Mouse (Mus musculus) megakaryocyte progenitor cell, adult 5-6 weeks (primary cell): ENCODE measurements around the gene Hist1h2bc. TPM values are rescaled to one million over a fixed set of nuclear protein-coding genes. Genes with fewer than 3 reads are reported as not detected.
A peak's percentile ranks its signal among the peaks of the same experiment; 100 is the strongest.

Source experiments
- ATAC-seq: replicated peaks from 2 replicates; pipeline ENCODE4 v1.8.0; 2016; ENCODE audit warnings: mild to moderate bottlenecking, moderate TSS enrichment, inconsistent platforms; ENCODE audit not compliant: poor library complexity
- total RNA-seq, 2 experiments: library from RNA; stranded (forward) in 1 of 2; stranded (reverse) in 1 of 2; fragments of 157-497, 149-512 nt in 1 of 2; fragments of 200-1000 nt in 1 of 2; gene quantifications; 2 replicates each; pipeline versions ENCODE4 v1.2.3 to v1.2.4; 2015 to 2017

Hist1h2bc gene
- total RNA-seq, 2 experiments from 2014 or later = 36.2 to 235 TPM

- no peak for ATAC-seq
Measured at GRCm38 (mm10) chr13:23730479-23730878, 46.5 kb downstream of the Hist1h2bc start.

GRCm38 (mm10) chr13:23732156-23732804, 48.3 kb downstream of the Hist1h2bc start:
- ATAC-seq = peak; percentile 86

- ATAC-seq = no peak
Measured at GRCm38 (mm10) chr13:23737091-23737490, 53.1 kb downstream of the Hist1h2bc start.

- no peak for ATAC-seq
Measured at GRCm38 (mm10) chr13:23738041-23738440, 54.0 kb downstream of the Hist1h2bc start.

DNA sequence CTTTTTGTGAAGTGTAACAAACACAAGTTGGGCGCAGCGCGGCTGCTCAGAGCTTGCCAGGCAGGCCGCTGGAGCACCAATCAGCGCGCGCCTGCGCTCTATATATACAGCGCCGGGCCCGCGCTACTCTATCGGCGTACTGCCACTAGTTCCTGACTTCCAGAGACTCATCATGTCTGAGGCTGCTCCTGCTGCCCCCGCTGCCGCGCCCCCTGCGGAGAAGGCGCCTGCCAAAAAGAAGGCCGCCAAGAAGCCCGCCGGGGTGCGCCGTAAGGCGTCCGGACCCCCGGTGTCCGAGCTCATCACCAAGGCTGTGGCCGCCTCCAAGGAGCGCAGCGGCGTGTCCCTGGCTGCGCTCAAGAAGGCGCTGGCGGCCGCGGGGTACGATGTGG, 54.7 kb downstream of the Hist1h2bc start, which contains the start of gene Hist1h1c:
TSS of gene Hist1h1c (plus strand) at position 132 of the 392 bp plus-strand sequence.
- ATAC-seq = peak; percentile 63

DNA sequence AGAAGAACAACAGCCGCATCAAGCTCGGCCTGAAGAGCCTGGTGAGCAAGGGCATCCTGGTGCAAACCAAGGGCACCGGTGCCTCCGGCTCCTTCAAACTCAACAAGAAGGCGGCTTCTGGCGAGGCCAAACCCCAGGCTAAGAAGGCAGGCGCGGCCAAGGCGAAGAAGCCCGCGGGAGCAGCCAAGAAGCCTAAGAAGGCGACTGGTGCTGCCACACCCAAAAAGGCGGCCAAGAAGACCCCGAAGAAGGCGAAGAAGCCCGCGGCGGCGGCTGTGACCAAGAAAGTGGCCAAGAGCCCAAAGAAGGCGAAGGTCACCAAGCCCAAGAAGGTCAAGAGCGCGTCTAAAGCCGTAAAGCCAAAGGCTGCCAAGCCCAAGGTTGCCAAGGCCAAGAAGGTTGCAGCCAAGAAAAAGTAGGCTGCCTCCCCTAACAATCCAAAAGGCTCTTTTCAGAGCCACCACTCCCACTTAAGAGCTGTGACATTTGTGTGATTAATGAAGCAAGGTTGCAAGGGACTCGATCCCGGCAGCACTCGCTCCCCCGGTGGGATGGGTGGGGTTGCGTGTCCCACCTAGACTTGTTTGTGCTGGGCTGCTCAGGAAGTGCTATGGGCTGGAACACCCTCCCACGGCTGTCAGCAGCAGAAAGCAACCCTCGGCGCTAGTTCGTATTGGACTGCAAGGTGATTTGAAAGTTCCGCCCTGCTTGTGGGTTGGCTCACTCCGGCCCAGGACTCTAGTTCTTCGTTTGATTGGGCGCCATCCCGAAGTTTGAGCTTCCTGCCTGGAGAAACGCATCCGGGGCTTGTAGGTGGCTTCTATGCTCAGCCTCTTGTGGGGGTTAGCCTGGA, 55.3 kb downstream of the Hist1h2bc start:
- ATAC-seq = peak; percentile 62

GRCm38 (mm10) chr13:23739922-23740252, 55.9 kb downstream of the Hist1h2bc start:
- no peak for ATAC-seq

DNA sequence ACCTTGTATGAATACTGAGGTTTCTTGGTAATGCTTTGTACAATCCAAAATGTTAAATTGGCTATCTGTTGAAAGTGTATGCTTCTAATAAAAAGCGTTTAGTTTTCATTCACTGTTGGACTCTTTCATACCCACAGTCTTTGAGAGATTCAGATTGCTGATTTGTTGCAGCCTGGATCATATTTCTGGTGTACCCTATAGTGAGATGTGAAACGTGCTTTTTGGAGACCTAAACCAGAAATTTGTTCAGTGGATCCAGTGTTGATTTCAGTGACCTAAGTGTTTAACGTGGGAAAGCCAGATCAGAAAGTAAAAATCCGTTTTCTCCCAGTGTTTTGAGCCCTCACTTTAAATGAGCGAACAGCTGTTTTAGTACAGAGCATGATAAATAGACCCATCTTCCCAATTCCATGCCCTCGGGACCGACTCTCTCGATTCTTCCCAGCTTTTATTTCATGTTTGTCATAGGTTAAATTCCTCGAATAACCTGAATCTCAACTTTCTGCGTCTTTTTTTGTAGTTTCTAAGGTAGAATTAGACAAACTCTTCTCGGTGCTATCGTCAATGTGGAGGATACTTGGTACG, 56.3 kb downstream of the Hist1h2bc start:
- ATAC-seq = no peak

DNA sequence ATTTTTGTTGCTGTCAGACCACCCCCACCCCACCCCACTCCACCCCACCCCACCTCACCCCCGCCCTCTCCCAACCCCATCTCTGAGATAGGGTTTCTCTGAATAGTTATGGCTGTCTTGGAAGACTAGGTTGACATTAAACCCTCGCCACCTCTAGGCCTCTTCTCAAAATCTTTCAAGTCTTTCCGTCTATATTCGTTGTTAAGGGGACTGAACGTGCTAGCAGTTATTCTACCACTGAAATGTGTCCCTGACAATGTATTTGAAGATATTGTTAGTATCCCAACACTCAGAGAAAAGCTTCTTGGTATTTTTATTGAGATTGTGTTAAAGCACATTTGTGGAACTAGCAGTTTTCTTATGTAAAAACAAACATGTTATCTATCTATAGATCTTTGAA, 56.9 kb downstream of the Hist1h2bc start:
- ATAC-seq = no peak

- ATAC-seq = no peak
Measured at GRCm38 (mm10) chr13:23742007-23742406, 58.0 kb downstream of the Hist1h2bc start.

Other genes starting within 250 kb of the Hist1h2bc start
Only the 30 nearest of the 37 such genes appear.
- 36.0 and 48.7 TPM in 2 replicates for gene Hist1h2af, start 150.3 kb upstream of the Hist1h2bc start, total RNA-seq (2015)
- 1,885 and 2,197 TPM in 2 replicates for gene Hist1h2af, start 150.3 kb upstream of the Hist1h2bc start, total RNA-seq (2017)
- 212 and 246 TPM in 2 replicates for gene Hist1h3g, start 148.8 kb upstream of the Hist1h2bc start, total RNA-seq (2015)
- gene Hist1h3g, start 148.8 kb upstream of the Hist1h2bc start, total RNA-seq (2017) = 210 and 363 TPM in 2 replicates
- 32.4 and 33.2 TPM in 2 replicates for gene Hist1h2bh, start 140.8 kb upstream of the Hist1h2bc start, total RNA-seq (2015)
- gene Hist1h2bh, start 140.8 kb upstream of the Hist1h2bc start, total RNA-seq (2017) = 120 and 144 TPM in 2 replicates
- gene Hist1h3f, start 140.1 kb upstream of the Hist1h2bc start, total RNA-seq (2015) = 40.7 and 44.7 TPM in 2 replicates
- gene Hist1h3f, start 140.1 kb upstream of the Hist1h2bc start, total RNA-seq (2017) = 86.8 and 176 TPM in 2 replicates
- gene Hist1h4f, start 132.6 kb upstream of the Hist1h2bc start, total RNA-seq (2015) = 61.3 and 71.9 TPM in 2 replicates
- gene Hist1h4f, start 132.6 kb upstream of the Hist1h2bc start, total RNA-seq (2017) = 1,789 and 2,180 TPM in 2 replicates
- 8.5 and 9.3 TPM in 2 replicates for gene Hist1h1d, start 130.9 kb upstream of the Hist1h2bc start, total RNA-seq (2015)
- 112 TPM in 2 replicates for gene Hist1h1d, start 130.9 kb upstream of the Hist1h2bc start, total RNA-seq (2017)
- gene Hist1h3e, start 121.8 kb upstream of the Hist1h2bc start, total RNA-seq (2015) = 98.5 and 110 TPM in 2 replicates
- 286 and 398 TPM in 2 replicates for gene Hist1h3e, start 121.8 kb upstream of the Hist1h2bc start, total RNA-seq (2017)
- 5.3 and 9.4 TPM in 2 replicates for gene Hist1h2ae, start 113.0 kb upstream of the Hist1h2bc start, total RNA-seq (2015)
- 249 and 287 TPM in 2 replicates for gene Hist1h2ae, start 113.0 kb upstream of the Hist1h2bc start, total RNA-seq (2017)
- gene Hist1h2bg, start 112.8 kb upstream of the Hist1h2bc start, total RNA-seq (2015) = 285 and 322 TPM in 2 replicates
- gene Hist1h2bg, start 112.8 kb upstream of the Hist1h2bc start, total RNA-seq (2017) = 1,174 and 1,244 TPM in 2 replicates
- 321 and 327 TPM in 2 replicates for gene Hist1h2bf, start 110.0 kb upstream of the Hist1h2bc start, total RNA-seq (2015)
- gene Hist1h2bf, start 110.0 kb upstream of the Hist1h2bc start, total RNA-seq (2017) = 466 and 575 TPM in 2 replicates
- gene Hist1h2ad, start 109.8 kb upstream of the Hist1h2bc start, total RNA-seq (2015) = 1.9 and 3.4 TPM in 2 replicates
- 229 and 1,060 TPM in 2 replicates for gene Hist1h2ad, start 109.8 kb upstream of the Hist1h2bc start, total RNA-seq (2017)
- 105 and 131 TPM in 2 replicates for gene Hist1h3d, start 108.4 kb upstream of the Hist1h2bc start, total RNA-seq (2015)
- 118 and 137 TPM in 2 replicates for gene Hist1h3d, start 108.4 kb upstream of the Hist1h2bc start, total RNA-seq (2017)
- 492 and 526 TPM in 2 replicates for gene Hist1h4d, start 102.6 kb upstream of the Hist1h2bc start, total RNA-seq (2015)
- gene Hist1h4d, start 102.6 kb upstream of the Hist1h2bc start, total RNA-seq (2017) = 951 and 1,054 TPM in 2 replicates
- 7.7 and 11.7 TPM in 2 replicates for gene Hist1h2be, start 63.1 kb upstream of the Hist1h2bc start, total RNA-seq (2015)
- gene Hist1h2be, start 63.1 kb upstream of the Hist1h2bc start, total RNA-seq (2017) = 85.8 and 90.5 TPM in 2 replicates
- gene Hist1h1e, start 61.6 kb upstream of the Hist1h2bc start, total RNA-seq (2015) = 297 TPM in 2 replicates
- 260 and 272 TPM in 2 replicates for gene Hist1h1e, start 61.6 kb upstream of the Hist1h2bc start, total RNA-seq (2017)
- gene Hist1h2ac, start 251 bp upstream of the Hist1h2bc start, total RNA-seq (2015) = 17.1 and 19.7 TPM in 2 replicates
- gene Hist1h2ac, start 251 bp upstream of the Hist1h2bc start, total RNA-seq (2017) = 101 and 110 TPM in 2 replicates
- not detected in 2 replicates for gene Hist1h1t, start 11.6 kb downstream of the Hist1h2bc start, total RNA-seq (2015)
- gene Hist1h1t, start 11.6 kb downstream of the Hist1h2bc start, total RNA-seq (2017) = 0.29 TPM in 1 of 2 replicates, not detected in the other
- 45.1 and 51.9 TPM in 2 replicates for gene Hist1h4c, start 14.3 kb downstream of the Hist1h2bc start, total RNA-seq (2015)
- 238 and 311 TPM in 2 replicates for gene Hist1h4c, start 14.3 kb downstream of the Hist1h2bc start, total RNA-seq (2017)
- gene Hfe, start 26.7 kb downstream of the Hist1h2bc start, total RNA-seq (2015) = 15.9 and 16.6 TPM in 2 replicates
- gene Hfe, start 26.7 kb downstream of the Hist1h2bc start, total RNA-seq (2017) = 6.0 and 8.7 TPM in 2 replicates
- gene Hist1h1c, start 54.6 kb downstream of the Hist1h2bc start, total RNA-seq (2015) = 103 and 110 TPM in 2 replicates
- 686 and 791 TPM in 2 replicates for gene Hist1h1c, start 54.6 kb downstream of the Hist1h2bc start, total RNA-seq (2017)
- gene Hist1h3c, start 61.4 kb downstream of the Hist1h2bc start, total RNA-seq (2015) = 88.8 and 93.1 TPM in 2 replicates
- gene Hist1h3c, start 61.4 kb downstream of the Hist1h2bc start, total RNA-seq (2017) = 555 and 756 TPM in 2 replicates
- 232 TPM in 2 replicates for gene Hist1h2bb, start 62.5 kb downstream of the Hist1h2bc start, total RNA-seq (2015)
- 3,020 and 3,268 TPM in 2 replicates for gene Hist1h2bb, start 62.5 kb downstream of the Hist1h2bc start, total RNA-seq (2017)
- 28.1 and 45.4 TPM in 2 replicates for gene Hist1h2ab, start 66.9 kb downstream of the Hist1h2bc start, total RNA-seq (2015)
- 2,397 and 3,405 TPM in 2 replicates for gene Hist1h2ab, start 66.9 kb downstream of the Hist1h2bc start, total RNA-seq (2017)
- 332 and 371 TPM in 2 replicates for gene Hist1h3b, start 68.1 kb downstream of the Hist1h2bc start, total RNA-seq (2015)
- gene Hist1h3b, start 68.1 kb downstream of the Hist1h2bc start, total RNA-seq (2017) = 579 and 647 TPM in 2 replicates
- gene Hist1h4b, start 72.8 kb downstream of the Hist1h2bc start, total RNA-seq (2015) = 33.6 and 56.1 TPM in 2 replicates
- gene Hist1h4b, start 72.8 kb downstream of the Hist1h2bc start, total RNA-seq (2017) = 548 and 759 TPM in 2 replicates
- 39.5 and 40.4 TPM in 2 replicates for gene Hist1h4a, start 77.0 kb downstream of the Hist1h2bc start, total RNA-seq (2015)
- gene Hist1h4a, start 77.0 kb downstream of the Hist1h2bc start, total RNA-seq (2017) = 492 and 698 TPM in 2 replicates
- gene Hist1h3a, start 78.2 kb downstream of the Hist1h2bc start, total RNA-seq (2015) = 47.7 and 63.0 TPM in 2 replicates
- 393 and 612 TPM in 2 replicates for gene Hist1h3a, start 78.2 kb downstream of the Hist1h2bc start, total RNA-seq (2017)
- gene Hist1h1a, start 79.5 kb downstream of the Hist1h2bc start, total RNA-seq (2015) = 151 and 174 TPM in 2 replicates
- gene Hist1h1a, start 79.5 kb downstream of the Hist1h2bc start, total RNA-seq (2017) = 2,111 and 2,271 TPM in 2 replicates
- gene Trim38, start 85.7 kb downstream of the Hist1h2bc start, total RNA-seq (2015) = not detected in 2 replicates
- 0.42 TPM in 1 of 2 replicates, not detected in the other for gene Trim38, start 85.7 kb downstream of the Hist1h2bc start, total RNA-seq (2017)
- not detected in 2 replicates for gene Slc17a2, start 122.8 kb downstream of the Hist1h2bc start, total RNA-seq (2015)
- gene Slc17a2, start 122.8 kb downstream of the Hist1h2bc start, total RNA-seq (2017) = not detected in 2 replicates